Mouse (Mus musculus) liver, adult (tissue): Measurements from ENCODE around the gene Gm10762.

Experiments
- GATA4 ChIP-seq: IDR thresholded peaks from 2 replicates; pipeline ENCODE4 v1.6.1; 2014; ENCODE audit warnings: mild to moderate bottlenecking, low read length; ENCODE audit not compliant: insufficient replicate concordance

Gm10762 gene

DNA sequence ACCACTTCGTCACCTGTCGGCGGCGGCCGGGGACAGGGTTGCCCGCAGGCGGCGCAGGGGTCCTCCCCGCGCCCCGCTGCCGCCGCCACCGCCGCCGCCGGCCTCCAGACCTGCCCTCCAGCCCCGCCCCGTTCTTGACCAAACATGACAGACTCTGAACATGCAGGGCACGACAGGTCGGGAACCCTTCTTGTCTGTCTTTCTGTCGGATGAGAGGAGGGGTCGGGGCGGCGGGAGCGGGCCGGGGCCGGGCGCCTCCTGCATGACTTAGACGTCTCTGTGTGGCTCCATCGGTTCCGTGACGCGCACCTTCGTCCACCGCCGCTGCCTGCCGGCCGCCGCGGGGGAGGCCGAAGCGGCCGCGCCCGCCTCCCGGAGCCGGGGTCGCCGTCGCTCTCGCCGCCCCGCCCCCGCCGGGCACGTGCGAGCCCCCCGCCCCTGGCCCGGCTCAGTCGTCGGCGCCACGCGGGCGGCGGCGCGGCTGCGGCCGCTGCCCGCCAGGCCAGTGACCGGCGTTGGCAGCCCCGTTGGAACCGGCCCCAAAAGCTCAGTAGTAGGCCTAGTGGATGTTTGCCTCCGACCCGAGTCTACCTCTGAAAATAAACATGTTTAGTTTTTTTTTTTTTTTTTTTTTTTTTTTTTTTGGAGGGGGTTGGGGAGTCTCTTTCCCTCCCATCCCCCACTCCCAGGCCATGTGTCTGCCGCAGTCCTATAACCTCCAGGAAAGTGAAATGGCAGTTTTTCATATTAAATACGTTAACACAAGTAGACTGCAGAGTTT is at the start of gene Gm10762:
Gm10762 (minus strand) TSS at position 65 of the 781 bp plus-strand sequence.
- no peak for TF ChIP-seq GATA4

DNA sequence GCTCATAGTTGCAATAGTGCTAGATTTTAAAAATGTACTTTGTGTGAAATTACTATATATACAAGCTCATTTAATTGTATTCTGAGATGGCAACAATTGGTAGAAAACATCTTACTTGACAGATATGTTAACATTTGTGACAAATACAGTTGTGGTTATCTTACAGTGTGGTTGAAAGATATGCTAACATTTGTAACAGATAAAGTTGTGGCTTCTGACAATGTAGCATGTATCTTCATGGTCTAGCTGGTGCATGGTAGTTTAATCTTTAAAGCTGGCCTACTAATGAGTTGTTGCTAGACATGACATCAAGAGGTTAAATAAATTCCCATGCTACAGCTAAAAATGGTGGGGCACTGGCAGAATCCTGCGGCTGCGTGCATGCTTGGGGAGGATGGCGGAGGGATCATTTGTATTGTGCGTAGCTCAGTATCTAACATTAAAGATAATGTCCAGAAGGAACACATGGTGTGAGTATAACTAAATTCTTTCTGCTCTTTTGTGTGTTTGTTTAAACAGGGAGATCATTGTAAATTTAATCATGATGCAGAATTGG is 38.7 kb upstream of the Gm10762 start:
- no peak for TF ChIP-seq GATA4

DNA sequence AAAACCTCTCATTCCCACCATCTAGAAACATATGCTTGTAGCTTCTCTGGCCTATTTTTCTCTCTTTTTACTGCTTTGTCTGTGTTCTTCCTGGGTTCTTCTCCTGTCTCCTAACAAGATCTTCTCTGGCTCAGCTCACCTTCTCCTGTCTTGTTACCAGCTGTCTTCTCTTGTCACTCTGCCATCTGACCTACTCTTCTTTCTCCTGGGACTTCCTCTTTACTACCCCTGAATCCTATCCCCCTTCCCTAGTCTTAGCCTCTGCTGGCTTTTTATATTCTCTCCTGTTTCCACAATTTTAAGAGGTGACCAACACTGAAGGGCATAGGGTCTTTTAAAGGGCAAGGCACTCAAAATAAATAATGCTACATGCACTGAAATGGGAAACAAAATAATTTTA is 37.3 kb upstream of the Gm10762 start:
- TF ChIP-seq GATA4, result no peak

DNA sequence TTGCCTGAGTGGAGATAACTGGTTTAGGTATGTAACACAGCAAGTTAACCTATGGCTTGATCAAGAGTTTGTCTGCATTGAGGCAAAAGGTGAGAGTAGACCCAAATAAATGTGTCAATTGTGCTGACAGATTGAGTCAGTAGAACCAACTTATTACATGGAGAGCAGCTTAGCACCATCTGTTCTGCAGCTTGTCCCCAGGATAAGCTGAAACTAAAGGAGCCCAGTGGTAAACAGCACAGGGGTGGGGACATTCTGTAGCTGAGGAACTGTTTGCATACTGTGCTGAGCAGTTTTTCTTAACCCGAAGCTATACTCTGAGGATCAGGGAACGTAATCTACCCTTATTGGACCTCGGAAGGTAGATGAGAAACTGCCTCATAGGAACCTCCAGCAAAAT is 17.2 kb upstream of the Gm10762 start:
- TF ChIP-seq GATA4, result no peak

DNA sequence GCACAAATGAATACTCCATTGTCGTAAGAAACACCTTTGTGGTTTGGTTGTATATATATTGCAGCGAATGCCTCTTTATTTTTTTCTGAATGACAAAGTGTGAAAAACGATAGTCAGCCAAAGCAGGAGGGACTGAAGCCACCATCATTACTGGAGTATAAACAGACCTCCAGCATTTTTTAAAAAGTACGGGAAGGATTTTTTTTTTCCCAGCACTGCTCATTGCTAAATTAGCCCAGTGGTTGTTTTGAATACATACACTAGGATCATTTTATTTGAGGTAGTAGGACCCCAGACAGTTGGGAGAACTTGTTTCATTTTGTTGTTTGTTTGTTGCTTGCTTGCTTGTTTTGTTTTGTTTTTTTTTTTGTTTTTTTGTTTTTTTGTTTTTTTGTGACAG is 8.0 kb upstream of the Gm10762 start:
- no peak for TF ChIP-seq GATA4

DNA sequence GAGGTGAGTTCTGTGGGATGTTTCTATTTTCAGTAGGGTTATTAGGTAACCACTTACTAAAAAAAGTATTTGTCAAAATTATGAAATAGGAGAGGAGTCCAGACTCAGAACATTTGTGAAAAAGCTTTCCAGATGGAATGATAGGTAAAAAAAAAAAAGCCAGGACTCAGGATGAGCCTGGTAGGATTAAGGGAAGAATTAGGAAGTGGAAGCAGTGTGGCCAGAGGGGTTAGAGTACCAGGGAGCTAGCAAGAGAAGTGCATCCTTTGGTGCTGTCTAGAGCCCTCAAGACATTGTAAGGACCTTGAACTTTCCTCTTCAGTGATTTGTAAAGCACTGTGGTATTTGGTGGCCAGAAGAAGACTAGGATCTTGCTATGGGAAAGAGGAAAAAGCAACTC is 4.8 kb upstream of the Gm10762 start:
- no peak for TF ChIP-seq GATA4

DNA sequence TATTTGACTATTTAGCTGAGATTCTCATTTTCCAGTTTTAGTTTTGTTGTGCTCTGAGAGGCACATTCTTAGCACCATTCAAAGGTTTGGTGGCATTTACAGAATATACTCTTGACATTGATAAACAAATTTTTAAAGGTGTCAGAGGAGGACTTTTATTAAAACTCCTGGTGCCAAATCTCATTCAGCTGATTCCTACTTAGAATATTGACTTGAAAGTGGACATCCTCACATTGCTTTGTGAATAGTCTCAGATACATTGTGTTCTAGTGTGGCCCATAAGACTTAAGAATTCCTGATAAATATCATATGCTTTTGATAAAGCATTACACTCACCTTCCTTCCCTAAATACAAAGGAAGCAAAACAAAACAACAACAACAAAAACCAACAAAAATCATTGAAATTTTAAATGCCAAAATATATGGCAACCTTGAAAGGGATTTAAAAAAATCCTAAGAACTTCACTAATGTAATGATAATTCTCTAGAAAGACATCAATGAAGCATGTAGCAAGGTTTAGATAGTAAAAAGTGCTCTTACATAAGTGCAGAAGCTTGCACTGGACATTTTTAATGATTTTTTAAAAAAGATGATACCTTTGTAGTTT is 1.1 kb upstream of the Gm10762 start:
- no peak for TF ChIP-seq GATA4

DNA sequence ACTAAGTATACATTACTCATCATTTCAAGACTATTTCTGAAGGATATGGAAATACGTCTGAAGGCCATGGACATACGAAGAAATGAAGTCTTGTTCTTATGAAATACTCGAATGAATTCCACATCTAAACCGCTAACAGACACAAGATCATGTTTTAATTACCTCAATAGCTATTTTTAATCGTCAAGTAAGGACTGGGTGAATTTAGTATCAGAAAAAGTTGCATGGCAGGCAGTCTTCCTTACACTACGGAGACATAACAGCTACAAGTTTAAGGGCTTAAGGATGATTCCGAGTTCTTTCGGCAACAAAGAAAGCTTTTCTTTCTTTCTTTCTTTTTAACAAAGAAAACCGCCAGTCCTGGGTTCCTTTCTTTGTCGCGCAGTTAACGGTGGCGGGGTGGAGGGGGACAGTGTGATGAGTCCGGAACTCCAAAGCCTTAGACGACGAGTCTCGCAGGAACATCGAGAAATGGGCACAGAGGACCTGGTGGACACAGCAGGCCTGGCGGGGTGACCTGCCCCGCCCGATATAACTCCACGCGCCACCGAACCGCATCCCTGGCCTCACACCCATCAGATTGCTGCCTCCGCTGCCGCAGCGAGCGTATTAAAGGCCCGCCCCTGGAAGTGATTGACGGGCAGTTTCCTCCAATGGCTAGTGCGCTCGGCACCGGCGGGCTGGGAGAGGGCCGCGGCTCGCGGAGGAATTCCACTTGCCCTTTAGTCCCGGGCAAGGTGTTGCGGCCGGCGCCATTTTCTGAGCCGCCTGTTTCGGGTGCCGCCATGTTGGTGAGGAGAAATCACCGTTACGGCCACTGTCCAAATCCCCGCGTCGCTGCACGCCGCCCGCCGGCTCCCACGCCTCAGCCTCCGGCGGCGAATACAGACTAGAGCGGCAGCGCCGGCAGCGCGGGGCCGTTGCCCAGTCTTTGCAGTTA is 614 bp downstream of the Gm10762 start, which contains the start of gene Zc3h6:
Zc3h6 (plus strand) TSS at position 762 of the 940 bp plus-strand sequence.
- TF ChIP-seq GATA4, result peak; percentile 100

DNA sequence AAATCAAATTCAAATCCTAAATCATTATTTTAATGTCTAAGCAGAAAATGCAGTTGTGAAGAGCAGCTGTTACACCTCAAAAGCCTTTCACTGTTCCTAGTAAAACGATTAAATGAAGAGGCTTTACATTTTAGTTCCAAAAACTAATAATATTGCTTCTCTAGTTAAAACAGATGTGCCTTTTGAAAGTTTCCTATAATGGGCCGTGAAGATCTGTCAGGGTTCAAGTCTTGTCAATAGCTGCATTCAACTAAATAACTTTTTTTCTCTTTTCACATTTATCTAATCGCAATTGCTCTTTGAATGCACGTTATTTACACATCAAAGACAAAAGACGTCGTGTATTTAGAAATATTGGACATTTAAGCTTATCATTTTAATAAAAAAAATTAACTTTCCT is 1.3 kb downstream of the Gm10762 start:
- no peak for TF ChIP-seq GATA4

DNA sequence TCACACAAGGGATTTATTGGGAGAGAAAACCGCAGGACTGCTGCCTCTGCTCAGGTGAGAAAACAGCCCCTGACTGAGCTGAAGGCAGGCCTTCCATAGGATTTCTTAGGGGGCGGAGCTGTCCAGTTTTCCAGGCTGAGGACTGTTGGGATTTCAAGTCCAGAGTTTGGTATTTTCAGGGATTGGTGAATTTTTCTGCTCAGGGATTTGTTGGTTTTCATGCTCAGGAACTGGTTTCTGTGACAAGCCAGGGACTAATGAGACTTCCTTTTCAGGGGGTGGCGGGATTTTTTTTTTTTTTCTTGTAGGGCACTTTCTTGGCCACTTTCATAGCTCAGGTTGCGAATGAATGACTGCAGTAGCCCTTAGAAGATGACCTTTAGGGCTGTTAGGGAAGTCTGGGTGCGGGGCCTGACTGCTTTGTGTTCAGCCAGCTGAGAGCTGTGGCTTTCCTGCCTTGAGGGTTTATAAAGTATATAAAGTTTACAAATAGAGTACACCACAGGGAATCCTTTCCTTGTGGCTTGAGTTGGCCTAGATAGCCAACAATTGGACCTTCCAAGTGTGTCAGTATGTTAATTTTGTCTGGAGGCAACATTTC is 1.9 kb downstream of the Gm10762 start:
- TF ChIP-seq GATA4, result no peak

DNA sequence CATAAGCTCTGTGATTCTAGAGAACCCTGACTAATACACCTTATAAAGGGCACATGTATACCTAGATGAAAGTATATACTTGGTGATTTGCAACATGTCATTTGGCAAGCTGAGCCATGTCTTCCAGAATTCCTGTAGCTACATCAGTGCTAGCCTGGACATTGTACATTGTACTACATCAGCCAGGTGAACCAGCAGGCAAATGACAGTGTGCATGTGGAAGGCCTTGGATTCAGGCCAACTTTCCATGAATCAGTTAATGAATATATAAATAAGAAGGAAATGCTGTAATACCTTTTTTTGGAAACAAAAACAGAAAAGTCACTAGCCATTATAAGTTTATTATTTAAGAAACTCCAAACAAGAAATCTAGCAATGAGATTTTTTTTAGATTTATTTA is 13.3 kb downstream of the Gm10762 start:
- no peak for TF ChIP-seq GATA4

DNA sequence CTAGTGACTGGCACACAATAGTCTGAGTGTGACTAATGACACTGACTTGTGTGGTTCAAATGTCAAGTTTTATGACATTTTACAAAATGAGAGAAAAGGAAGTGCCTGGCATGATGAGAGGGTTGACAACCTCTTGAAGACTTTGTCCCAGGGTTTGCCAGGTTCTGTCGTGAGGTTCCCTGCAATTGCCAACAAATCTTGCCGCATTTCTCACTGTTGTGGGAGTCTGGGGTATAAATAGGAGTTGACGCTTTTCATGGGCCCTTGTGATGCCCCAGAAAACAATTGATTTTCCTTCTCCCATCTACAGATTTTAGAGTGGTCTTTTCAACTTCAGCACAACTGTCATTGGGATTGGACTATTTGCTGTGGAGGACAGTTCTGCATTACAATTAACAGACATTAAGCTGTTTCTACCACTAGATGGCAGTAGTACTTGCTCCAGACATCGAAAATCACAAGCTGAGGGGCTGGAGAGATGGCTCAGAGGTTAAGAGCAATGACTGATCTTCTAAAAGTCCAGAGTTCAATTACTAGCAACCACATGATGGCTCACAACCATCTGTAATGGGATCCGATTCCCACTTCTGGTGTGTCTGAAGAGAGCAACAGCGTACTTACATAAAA is 19.4 kb downstream of the Gm10762 start:
- no peak for TF ChIP-seq GATA4

DNA sequence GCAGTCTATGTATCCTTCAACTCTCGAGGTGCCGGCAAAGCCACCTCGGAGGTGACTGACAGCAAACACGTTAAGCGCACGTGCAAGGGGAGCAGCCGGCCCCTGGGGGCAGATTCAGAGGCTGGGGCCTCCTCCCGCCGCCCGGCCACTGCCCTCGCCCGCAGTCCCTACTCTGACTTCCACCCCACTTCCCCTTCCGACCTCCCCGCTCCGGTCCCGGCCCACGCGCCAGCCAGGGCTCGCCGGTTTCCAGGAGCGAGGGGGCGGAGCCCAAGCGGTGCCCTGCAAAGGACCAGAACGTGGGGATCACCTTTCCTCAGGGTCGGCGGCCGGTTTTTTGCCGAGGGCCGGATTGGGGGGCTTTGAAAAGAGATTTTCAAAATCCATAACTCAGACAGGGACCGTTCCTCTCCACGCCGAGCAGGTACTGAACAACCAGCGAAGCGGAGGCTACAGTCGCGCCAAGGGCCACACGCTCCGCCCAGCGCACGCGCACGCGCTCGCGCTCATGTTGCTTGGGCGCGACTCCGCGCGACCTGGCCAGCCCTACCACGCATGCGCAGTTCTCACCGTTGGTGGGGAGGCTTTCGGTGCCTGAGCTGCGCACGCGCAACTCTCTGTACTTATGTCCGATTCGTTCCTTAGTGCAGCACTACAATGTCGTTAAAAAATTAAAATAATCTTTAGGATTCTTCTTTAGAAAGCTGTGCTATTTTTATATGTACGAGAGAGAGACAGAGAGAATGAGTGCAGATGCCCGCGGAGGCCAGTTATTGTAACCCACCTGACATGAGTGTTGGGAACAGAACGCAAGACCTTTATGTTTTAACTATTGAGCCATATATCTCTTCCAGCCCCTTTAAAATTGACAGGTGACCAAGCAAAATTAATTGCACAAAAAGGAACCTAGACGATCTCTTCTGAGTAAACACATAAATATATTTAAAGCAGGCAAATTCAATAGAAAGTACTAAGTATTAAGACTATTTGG is 23.7 kb downstream of the Gm10762 start, which contains the start of gene Zc3h8:
Zc3h8 (minus strand) TSS at position 540 of the 991 bp plus-strand sequence.
- TF ChIP-seq GATA4, result peak; percentile 9; the same call in 1 of the 2 replicates

DNA sequence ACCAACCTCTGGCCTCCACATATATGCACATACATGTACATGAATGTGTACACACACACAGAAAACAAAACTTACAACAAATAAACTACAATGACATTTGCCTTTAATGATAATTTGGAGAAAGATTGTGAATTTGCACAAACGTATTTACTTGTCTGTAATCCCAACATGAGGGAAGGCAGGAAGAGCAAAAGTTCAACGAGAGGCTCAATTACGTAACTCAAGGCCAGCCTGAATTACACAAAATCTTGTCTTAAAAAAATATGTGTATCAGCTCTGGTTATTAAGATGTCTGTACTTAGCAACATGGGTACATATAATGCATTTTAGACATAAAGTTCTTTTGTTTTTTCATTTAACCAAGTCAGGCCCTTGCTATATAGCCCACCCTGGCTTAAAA is 31.3 kb downstream of the Gm10762 start:
- TF ChIP-seq GATA4, result no peak

DNA sequence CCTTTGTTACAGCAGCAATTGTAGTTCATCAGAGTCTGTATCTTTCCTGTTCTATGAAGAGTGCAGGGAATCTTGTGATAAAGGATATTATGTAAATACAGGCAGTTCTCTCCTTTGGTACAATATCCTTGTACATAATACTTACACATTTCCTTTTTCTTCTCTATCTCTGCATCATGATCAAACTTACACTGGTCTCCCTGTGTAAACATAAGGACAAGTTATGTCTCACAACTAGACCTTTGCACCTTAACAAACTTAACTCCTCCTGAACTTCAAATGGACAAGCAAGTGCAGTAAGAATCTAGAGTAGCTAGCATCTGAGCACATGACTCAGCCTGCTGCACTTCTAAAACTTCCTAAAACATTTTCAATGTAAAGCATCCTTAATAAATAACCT is 36.8 kb downstream of the Gm10762 start:
- TF ChIP-seq GATA4, result no peak
